Mouse (Mus musculus): ENCODE data around the gene Ptov1. TPM values are rescaled to one million over a fixed set of nuclear protein-coding genes. Genes with fewer than 3 reads are reported as not detected.

The Ptov1 gene
- polyA plus RNA-seq, 1 experiment from 2014 or later, result 398 TPM

DNA sequence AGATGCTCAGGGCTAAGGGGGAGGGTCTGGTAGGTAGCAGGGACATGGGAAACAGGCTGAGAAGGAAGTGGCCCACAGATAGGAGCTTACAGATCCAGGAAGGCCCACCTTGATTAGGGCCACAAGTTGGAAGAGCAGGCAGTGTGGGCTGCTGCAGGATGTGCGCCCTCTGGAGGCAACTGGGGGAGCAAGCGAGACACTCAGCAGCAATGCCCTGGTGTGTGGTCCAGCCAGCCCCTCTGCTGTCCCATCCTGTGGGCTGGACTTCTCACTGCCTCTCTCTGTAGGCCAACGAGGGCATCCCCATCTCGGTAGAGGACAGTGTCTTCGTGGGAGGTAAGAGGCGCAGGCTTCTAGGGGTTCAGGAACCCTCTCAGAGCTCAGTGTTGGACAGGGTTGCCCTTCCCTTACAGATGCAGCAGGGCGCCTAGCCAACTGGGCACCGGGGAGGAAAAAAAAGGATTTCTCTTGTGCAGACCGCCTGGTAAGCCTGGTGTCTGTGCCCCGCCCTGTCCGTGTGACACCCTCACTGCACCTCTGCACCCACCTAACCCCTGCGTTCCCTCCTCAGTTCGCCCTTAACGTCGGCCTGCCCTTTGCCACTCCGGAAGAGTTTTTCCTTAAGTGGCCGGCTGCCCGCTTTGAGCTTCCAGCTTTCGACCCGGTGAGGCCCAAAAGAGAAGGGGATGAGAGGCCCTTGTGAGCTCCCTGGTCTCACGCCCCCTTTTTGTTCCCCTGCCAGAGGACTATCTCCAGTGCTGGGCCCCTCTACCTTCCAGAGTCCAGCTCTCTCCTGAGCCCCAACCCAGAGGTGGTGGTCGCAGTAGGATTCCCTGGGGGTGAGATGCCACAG is 8.8 kb downstream of the Ptov1 start:
- DNase-seq (ENCODE audit: low spot score) (peak; percentile 65), ATAC-seq (ENCODE audit: low read depth) (peak; percentile 38; the same call in 1 of the 2 replicates)
- Histone ChIP-seq H3K27ac (replicated peaks; ENCODE audit: low read depth, low read length) (peak overlapping the region; percentile 49), H3K9me3 (ENCODE audit: control insufficient read depth, low read length) (no peaks in the 10 kb centered on the region), H3K4me1 (ENCODE audit: control insufficient read depth, insufficient read depth, low read length) (peaks cover 17% of the 10 kb centered on the region), H3K36me3 (ENCODE audit: control insufficient read depth, insufficient read depth, low read length) (peaks cover 50% of the 10 kb centered on the region), H3K9ac (ENCODE audit: low read depth, low read length) (no peak overlapping the region; the same call in 1 of the 2 replicates), H3K4me3 (ENCODE audit: low read depth, low read length) (no peak overlapping the region), H3K27me3 (replicated peaks; ENCODE audit: control insufficient read depth, insufficient read depth, low read length) (no peaks in the 10 kb centered on the region), H3K4me2 (ENCODE audit: low read depth, low read length) (no peak overlapping the region)
- 60% methylated on average over 20 of the region's 22 CpGs for WGBS

DNA sequence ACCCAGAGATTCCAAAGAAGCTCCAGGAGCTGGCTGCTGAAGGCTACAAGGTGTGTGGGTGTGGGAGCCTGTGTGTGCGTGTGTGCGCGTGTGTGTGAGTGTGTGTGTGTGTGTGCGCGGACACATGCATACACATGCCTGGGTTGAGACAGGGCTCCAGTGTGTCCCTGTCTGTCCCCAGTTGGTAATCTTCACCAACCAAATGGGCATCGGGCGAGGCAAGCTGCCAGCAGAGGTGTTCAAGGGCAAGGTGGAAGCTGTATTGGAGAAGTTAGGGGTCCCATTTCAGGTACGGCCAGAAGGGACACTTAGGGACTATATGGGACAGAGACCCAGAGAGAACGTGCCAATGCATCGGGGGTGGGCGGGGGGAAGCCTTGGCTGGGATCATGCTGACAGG is 9.7 kb downstream of the Ptov1 start:
- no peaks in the 10 kb centered on the region for H3K9me3 ChIP-seq (ENCODE audit: control insufficient read depth, low read length)
- H3K4me2 ChIP-seq (ENCODE audit: low read depth, low read length), result no peak overlapping the region
- 90% methylated on average over 11 of the region's 11 CpGs for WGBS
- DNase-seq (ENCODE audit: low spot score), result no peak
- peaks cover 19% of the 10 kb centered on the region for H3K4me1 ChIP-seq (ENCODE audit: control insufficient read depth, insufficient read depth, low read length)
- no peak for ATAC-seq (ENCODE audit: low read depth)
- H3K4me3 ChIP-seq (ENCODE audit: low read depth, low read length), result no peak overlapping the region
- H3K27me3 ChIP-seq (replicated peaks; ENCODE audit: control insufficient read depth, insufficient read depth, low read length), result no peaks in the 10 kb centered on the region
- no peak overlapping the region for H3K27ac ChIP-seq (replicated peaks; ENCODE audit: low read depth, low read length)
- H3K9ac ChIP-seq (ENCODE audit: low read depth, low read length), result no peak overlapping the region
- H3K36me3 ChIP-seq (ENCODE audit: control insufficient read depth, insufficient read depth, low read length), result peaks cover 41% of the 10 kb centered on the region

DNA sequence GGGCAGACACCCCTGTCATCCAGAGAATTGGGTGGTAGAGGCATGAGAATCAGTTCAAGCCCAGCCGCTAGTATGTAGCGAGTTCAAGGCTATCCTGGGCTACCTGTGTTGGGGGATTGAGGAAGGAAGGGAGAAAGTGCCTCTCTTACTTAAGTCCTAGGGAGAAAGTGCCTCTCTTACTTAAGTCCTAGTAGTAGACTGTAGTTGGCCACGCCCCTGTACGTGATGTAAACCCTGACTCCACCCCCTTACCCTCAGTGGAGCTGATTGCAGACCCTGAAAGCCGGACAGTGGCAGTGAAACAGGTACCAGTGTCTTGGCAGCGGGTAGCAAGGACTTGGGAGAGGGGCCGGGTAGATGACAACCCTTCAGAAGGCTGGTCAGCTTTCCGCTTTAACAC is 11.7 kb downstream of the Ptov1 start:
- peak; percentile 52 for DNase-seq (ENCODE audit: low spot score)
- H3K9ac ChIP-seq (ENCODE audit: low read depth, low read length), result peak overlapping the region; percentile 89
- no peak for ATAC-seq (ENCODE audit: low read depth)

DNA sequence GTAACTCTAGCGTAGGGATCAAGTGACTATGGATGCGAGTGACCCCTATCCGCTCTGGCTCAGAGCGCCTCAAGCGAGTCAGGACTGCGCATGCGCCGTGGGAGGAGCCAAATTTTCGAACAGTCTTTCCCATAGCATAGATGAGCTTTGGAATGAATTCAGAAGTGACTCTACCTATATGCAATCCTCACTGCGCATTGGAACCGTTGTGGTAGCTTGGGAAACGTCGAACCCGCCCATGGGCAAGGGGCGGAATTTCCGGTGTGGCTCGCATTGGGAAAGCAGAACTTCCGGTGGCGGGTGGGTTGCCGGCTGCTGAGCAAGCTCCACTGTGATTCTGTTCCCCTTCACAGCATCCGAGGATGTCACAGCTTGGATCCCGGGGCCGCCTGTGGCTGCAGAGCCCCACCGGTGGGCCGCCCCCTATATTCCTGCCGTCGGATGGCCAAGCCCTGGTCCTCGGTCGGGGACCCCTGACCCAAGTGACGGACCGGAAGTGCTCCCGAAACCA is 12.5 kb downstream of the Ptov1 start, which contains the start of gene Pnkp:
TSS of gene Pnkp (plus strand) at position 98 of the 511 bp plus-strand sequence.
- Histone ChIP-seq H3K9ac (ENCODE audit: low read depth, low read length) (peak within 1 kb of the TSS; percentile 89), H3K4me2 (ENCODE audit: low read depth, low read length) (peak within 1 kb of the TSS; percentile 97), H3K27me3 (replicated peaks; ENCODE audit: control insufficient read depth, insufficient read depth, low read length) (no peaks in the 10 kb centered on the region), H3K27ac (replicated peaks; ENCODE audit: low read depth, low read length) (peak within 1 kb of the TSS; percentile 85), H3K4me1 (ENCODE audit: control insufficient read depth, insufficient read depth, low read length) (peaks cover 30% of the 10 kb centered on the region), H3K36me3 (ENCODE audit: control insufficient read depth, insufficient read depth, low read length) (peaks cover 23% of the 10 kb centered on the region), H3K4me3 (ENCODE audit: low read depth, low read length) (peak within 1 kb of the TSS; percentile 77), H3K9me3 (ENCODE audit: control insufficient read depth, low read length) (no peaks in the 10 kb centered on the region)
- peak; percentile 95 for DNase-seq (ENCODE audit: low spot score)
- ATAC-seq (ENCODE audit: low read depth), result peak; percentile 50
- WGBS, result 2% methylated on average over 32 of the region's 32 CpGs

More for the DNA sequence above, 11.7 kb downstream of the Ptov1 start:
- 30% methylated on average over 8 of the region's 8 CpGs for WGBS
- Histone ChIP-seq H3K9me3 (ENCODE audit: control insufficient read depth, low read length) (no peaks in the 10 kb centered on the region), H3K27me3 (replicated peaks; ENCODE audit: control insufficient read depth, insufficient read depth, low read length) (no peaks in the 10 kb centered on the region), H3K36me3 (ENCODE audit: control insufficient read depth, insufficient read depth, low read length) (peaks cover 29% of the 10 kb centered on the region), H3K4me1 (ENCODE audit: control insufficient read depth, insufficient read depth, low read length) (peaks cover 30% of the 10 kb centered on the region), H3K4me2 (ENCODE audit: low read depth, low read length) (peak overlapping the region; percentile 97), H3K4me3 (ENCODE audit: low read depth, low read length) (peak overlapping the region; percentile 77), H3K27ac (replicated peaks; ENCODE audit: low read depth, low read length) (no peak overlapping the region)

DNA sequence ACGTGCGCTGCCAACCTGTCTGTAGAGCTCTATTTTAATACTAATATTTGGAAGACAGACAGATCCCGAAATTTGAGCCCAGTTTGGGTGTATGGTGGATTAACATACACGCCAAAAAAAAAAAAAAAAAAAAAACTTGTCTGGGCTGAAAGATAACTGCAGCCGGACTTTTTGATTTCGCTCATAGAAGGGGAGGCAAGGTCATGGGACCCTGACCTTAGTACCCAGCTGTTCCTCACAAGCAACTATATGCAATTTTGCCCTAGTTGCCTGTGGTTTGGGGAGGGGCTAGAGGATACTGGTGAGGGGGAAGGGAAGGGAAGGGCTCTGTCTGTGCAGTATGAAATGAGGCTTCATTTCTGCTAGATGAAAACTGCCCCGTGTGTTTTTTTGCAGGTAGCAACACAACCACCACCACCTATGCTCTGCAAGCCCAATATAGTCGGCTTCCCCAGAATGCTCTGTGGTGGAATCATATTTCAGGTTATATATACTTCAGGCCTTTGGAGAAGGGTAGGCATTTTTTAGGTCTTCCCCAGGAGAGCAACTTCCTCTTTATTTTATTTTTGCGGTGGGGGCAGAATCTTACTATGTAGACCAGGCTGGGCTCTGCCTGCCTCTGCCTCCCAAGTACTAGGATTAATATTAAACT is 13.2 kb downstream of the Ptov1 start:
- Histone ChIP-seq H3K4me1 (ENCODE audit: control insufficient read depth, insufficient read depth, low read length) (peaks cover 30% of the 10 kb centered on the region), H3K27ac (replicated peaks; ENCODE audit: low read depth, low read length) (peak overlapping the region; percentile 85), H3K27me3 (replicated peaks; ENCODE audit: control insufficient read depth, insufficient read depth, low read length) (no peaks in the 10 kb centered on the region), H3K4me3 (ENCODE audit: low read depth, low read length) (peak overlapping the region; percentile 77), H3K9me3 (ENCODE audit: control insufficient read depth, low read length) (no peaks in the 10 kb centered on the region), H3K36me3 (ENCODE audit: control insufficient read depth, insufficient read depth, low read length) (peaks cover 23% of the 10 kb centered on the region; the same call in 1 of the 2 replicates), H3K4me2 (ENCODE audit: low read depth, low read length) (peak overlapping the region; percentile 97), H3K9ac (ENCODE audit: low read depth, low read length) (peak overlapping the region; percentile 89; the same call in 1 of the 2 replicates)
- ATAC-seq (ENCODE audit: low read depth) (no peak), DNase-seq (ENCODE audit: low spot score) (no peak)
- 63% methylated on average over 9 of the region's 9 CpGs for WGBS

DNA sequence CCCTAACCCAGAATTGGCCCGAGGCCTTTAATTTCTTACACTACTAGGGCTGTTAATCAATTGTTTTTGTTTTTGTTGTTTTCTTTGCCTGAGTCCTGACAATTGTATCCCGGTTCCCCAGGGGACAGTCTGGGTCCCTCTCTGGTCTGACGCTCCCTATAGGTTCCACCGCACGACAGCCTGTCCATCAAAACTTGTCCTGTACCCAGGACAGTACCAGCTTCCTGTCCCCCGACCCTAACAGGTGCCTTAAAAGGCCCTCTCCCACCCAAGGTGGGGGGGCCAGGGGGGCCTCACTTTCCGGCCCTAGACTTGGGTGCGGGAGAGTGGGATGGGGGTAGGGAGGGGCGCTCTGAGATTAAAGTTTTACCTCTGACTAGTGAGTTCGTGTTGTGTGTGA is 14.6 kb downstream of the Ptov1 start:
- ATAC-seq (ENCODE audit: low read depth) (no peak), DNase-seq (ENCODE audit: low spot score) (no peak)
- H3K9me3 ChIP-seq (ENCODE audit: control insufficient read depth, low read length), result no peaks in the 10 kb centered on the region
- 35% methylated on average over 10 of the region's 10 CpGs for WGBS
- peak overlapping the region; percentile 50 for H3K4me3 ChIP-seq (ENCODE audit: low read depth, low read length)
- peaks cover 37% of the 10 kb centered on the region for H3K4me1 ChIP-seq (ENCODE audit: control insufficient read depth, insufficient read depth, low read length)
- peak overlapping the region; percentile 75 for H3K9ac ChIP-seq (ENCODE audit: low read depth, low read length)
- no peaks in the 10 kb centered on the region for H3K27me3 ChIP-seq (replicated peaks; ENCODE audit: control insufficient read depth, insufficient read depth, low read length)
- peak overlapping the region; percentile 90 for H3K4me2 ChIP-seq (ENCODE audit: low read depth, low read length)
- H3K36me3 ChIP-seq (ENCODE audit: control insufficient read depth, insufficient read depth, low read length), result peaks cover 22% of the 10 kb centered on the region; the same call in 1 of the 2 replicates
- peak overlapping the region; percentile 91 for H3K27ac ChIP-seq (replicated peaks; ENCODE audit: low read depth, low read length)

DNA sequence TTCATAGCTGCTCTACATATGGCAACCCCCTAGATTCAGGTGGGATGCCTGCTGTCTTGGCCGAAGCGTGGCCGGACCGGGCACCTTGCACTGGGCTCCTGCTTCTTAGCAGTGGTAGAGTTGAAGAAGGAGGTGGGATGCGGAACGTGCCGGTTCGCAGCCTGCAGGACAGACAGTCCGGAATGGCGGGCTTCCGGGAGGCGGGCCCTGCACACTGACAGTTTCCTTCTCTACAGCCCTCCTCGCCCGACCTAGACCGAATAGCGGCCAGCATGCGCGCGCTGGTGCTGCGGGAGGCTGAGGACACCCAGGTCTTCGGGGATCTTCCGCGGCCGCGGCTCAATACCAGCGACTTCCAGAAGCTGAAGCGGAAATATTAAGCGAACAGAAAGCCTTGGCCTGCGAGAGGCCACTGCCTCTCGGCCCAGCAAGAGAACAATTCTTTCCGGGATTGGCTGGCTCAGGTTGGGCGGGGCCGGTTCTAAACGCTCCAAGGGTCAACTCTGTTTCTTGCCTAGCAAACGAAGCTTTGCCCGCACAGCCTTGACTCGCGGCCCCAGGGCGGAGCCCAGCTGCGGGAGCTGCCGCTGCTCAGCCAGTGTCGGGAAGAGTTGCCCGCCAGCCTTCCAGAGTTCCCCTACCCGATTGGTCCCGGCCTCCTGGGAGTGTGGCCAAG is 15.1 kb downstream of the Ptov1 start:
- ATAC-seq (ENCODE audit: low read depth) (peak; percentile 27), DNase-seq (ENCODE audit: low spot score) (peak; percentile 88)
- Histone ChIP-seq H3K27me3 (replicated peaks; ENCODE audit: control insufficient read depth, insufficient read depth, low read length) (no peaks in the 10 kb centered on the region), H3K4me2 (ENCODE audit: low read depth, low read length) (peak overlapping the region; percentile 90), H3K36me3 (ENCODE audit: control insufficient read depth, insufficient read depth, low read length) (peaks cover 18% of the 10 kb centered on the region; the same call in 1 of the 2 replicates), H3K4me3 (ENCODE audit: low read depth, low read length) (peak overlapping the region; percentile 50), H3K9me3 (ENCODE audit: control insufficient read depth, low read length) (no peaks in the 10 kb centered on the region), H3K4me1 (ENCODE audit: control insufficient read depth, insufficient read depth, low read length) (peaks cover 37% of the 10 kb centered on the region), H3K9ac (ENCODE audit: low read depth, low read length) (peak overlapping the region; percentile 75), H3K27ac (replicated peaks; ENCODE audit: low read depth, low read length) (peak overlapping the region; percentile 91)
- WGBS, result 3% methylated on average over 40 of the region's 45 CpGs

Data from embryonic facial prominence, embryonic 14.5 days (tissue).